Mouse (Mus musculus) kidney, adult 2 months (tissue): ENCODE measurements around the gene Tfdp2.

Experiments
- CTCF ChIP-seq: fragments of 200-500 bp; conservative IDR thresholded peaks from 2 replicates; pipeline ENCODE4 v1.5.1; 2011; ENCODE audit warnings: low read depth, mild to moderate bottlenecking, control low read depth, low read length, moderate library complexity, mixed read lengths; ENCODE audit not compliant: insufficient read depth, insufficient read length
- POLR2A ChIP-seq: fragments of 200-500 bp; IDR thresholded peaks from one replicate; pipeline ENCODE4 v1.6.1; 2011; ENCODE audit warnings: low read depth, low read length, control low read depth

DNA sequence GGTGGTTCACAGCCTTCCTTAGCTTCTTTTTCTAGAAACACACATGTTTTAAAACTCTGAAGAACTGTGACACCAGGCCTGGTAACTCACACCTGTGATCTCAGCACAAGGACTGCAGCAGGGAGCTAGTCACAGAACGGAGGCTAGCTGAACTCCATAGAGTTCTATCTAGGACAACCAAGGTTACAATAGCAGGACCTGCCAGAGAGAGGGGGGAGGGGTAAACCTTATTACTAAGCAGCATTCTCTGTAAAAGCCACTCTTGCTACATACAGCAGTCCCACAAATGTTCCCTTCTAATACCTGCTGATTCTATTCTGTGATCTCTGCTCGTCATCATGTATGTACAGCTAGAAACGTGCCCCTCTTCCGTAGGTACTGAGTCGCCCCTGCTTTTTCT is 152.8 kb downstream of the Tfdp2 start:
- TF ChIP-seq CTCF (no peak), POLR2A (no peak)
